Mouse (Mus musculus) c-Kit-positive CD71-positive TER-119-negative erythroid progenitor cells, embryonic 14.5 days (primary cell): ENCODE measurements around the gene Acap2.

ENCODE experiments used
- DNase-seq: peaks from one replicate; pipeline ENCODE4 v3.0.0-alpha.2; 2013; ENCODE audit warnings: low read depth

Gene Acap2

GRCm38 (mm10) chr16:31205726-31206125 lies 4.7 kb upstream of the Acap2 start:
- no peak for DNase-seq

DNA sequence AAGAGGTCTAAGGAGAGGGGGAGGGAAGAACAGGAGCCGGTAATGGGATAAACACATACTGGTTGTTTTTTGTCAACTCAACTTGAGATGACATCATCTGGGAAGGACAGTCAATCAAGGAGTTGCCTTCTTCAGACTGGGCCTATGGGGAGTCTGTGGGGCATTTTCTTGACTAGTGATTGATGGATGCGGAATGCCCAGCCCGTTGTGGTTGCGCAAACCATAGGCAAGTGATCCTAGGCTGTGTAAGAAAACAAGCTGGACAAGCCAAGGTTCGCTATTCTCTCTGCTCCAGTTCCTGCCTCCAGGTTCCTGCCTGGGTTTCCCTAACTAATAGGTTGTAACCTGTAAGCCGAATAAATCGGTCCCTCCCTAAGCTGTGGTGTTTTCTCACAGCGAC lies 4.1 kb upstream of the Acap2 start:
- no peak for DNase-seq

DNA sequence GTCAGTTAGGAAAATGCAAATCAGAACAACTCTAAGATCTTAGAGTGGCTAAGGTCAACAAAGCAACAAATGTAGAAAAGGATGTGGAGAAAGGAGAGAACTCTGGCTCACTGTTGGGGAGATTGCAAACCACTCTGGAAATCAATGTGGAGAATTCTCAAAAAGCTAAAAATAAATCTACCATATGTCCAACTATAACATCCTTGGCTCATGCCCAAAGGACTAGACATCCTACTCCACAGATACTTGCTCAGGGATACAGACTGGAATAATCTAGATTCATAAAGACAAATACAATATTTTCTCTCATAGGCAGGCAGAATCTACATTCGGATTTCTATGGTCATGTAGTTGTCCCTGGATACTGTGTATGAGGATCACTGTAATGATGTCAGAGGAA lies 3.2 kb upstream of the Acap2 start:
- no peak for DNase-seq

GRCm38 (mm10) chr16:31201704-31202103 lies 659 bp upstream of the Acap2 start:
- no peak for DNase-seq

- no peak for DNase-seq
Observed at GRCm38 (mm10) chr16:31199926-31200789, 887 bp downstream of the Acap2 start.

GRCm38 (mm10) chr16:31199591-31199925 lies 1.5 kb downstream of the Acap2 start:
- no peak for DNase-seq

GRCm38 (mm10) chr16:31196971-31197370 lies 4.1 kb downstream of the Acap2 start:
- DNase-seq: no peak

- DNase-seq: no peak
Observed at GRCm38 (mm10) chr16:31192526-31192925, 8.5 kb downstream of the Acap2 start.

DNA sequence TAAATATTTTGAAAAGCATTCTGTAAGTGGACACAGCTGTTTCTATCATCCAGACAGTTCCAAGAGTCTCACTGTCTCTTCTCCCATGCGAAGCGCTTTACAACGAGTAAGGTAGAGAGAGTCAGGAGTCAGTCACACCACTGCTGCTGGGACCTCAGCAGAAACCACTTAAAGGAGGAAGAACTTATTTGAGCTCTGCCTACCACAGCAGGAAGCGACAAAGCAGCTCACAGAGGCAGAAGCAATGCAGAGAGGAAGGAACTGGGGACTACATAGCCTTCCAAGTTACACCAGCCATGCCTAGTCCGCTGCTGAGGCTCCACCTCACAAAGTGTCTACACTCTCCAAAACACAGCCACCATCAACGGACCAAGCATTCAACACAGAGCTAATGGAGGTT lies 9.2 kb downstream of the Acap2 start:
- no peak for DNase-seq

- DNase-seq: no peak
Observed at GRCm38 (mm10) chr16:31190426-31190825, 10.6 kb downstream of the Acap2 start.

- no peak for DNase-seq
Observed at GRCm38 (mm10) chr16:31189291-31189690, 11.8 kb downstream of the Acap2 start.

DNA sequence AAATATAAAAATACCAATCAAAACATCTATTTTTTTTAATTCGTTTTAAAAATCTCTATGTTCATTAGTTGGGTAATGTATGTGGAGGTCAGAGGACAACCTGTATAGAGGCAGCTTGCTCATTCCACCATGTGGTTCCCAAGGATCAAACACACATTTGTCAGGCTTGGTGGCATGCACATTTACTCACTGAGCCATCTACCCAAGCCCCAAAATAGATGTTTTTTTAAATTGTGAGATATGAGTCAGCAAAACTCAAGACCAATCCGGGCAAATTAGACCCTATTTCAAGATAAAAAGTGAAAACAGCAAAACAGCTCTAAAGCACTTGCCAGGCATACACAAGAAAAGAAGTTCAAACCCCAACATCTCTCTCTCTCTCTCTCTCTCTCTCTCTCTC lies 12.2 kb downstream of the Acap2 start:
- DNase-seq: no peak

DNA sequence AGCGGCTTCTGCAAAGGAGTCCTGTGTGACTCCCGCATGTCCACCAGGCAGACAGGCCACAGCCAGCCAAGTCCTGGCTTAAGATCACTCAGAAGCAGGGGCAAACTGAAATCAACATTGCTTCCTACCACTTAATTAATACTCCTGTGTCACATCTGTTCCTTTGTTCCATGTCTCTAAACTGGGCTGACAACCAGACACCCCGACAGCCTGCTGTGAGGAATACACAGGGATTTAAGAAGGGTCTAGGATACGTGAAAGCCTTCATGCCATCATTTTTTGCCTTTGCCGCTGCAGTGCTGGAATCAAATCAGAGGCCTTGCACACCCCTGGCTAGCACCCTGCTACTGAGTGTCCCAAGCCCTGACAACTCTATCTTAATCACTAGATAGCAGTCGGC lies 12.8 kb downstream of the Acap2 start:
- no peak for DNase-seq

GRCm38 (mm10) chr16:31187192-31187591 lies 13.9 kb downstream of the Acap2 start:
- no peak for DNase-seq

- DNase-seq: no peak
Observed at GRCm38 (mm10) chr16:31185757-31186156, 15.3 kb downstream of the Acap2 start.

GRCm38 (mm10) chr16:31184727-31185126 lies 16.3 kb downstream of the Acap2 start:
- no peak for DNase-seq

- no peak for DNase-seq
Observed at GRCm38 (mm10) chr16:31182576-31182975, 18.5 kb downstream of the Acap2 start.

DNA sequence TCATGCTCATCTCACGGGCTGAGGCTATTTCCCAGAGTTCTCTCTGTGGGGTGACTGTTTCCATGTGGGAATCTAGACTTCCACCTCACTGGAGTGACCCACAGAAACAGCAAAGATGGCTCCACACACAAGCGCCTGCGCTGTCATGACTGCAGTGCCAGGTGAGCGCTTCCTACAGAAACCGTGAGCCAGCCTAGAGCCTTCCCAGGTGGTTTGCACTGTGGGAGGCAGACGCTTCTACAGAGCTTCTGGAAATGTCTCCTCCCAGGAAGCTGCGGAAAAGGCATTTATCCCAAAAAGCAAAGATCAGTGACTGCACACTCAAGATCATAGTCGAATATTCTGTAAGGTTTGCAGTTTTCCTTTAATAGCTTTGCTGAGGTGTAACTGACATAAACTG lies 20.2 kb downstream of the Acap2 start:
- DNase-seq: no peak

GRCm38 (mm10) chr16:31179384-31179783 lies 21.7 kb downstream of the Acap2 start:
- DNase-seq: no peak

GRCm38 (mm10) chr16:31174880-31175638 lies 26.0 kb downstream of the Acap2 start:
- no peak for DNase-seq

DNA sequence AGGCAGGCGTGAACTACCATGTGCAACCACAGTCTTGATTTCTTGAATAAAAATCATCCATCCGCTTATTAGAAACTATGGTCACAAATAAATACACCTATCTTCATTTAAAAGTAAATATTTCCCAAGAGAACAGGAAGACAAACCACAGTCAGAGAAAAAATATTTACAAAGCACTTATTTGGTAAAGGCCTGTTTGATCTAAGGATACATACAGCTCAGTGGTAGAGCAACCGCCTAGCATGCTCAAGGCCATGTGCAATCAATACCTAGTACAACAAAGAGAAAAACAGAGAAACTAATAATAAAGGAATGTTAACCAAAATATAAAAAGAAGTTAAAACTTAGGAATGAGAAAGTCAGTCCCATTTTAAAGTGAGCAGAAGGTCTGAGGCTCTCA lies 28.8 kb downstream of the Acap2 start:
- no peak for DNase-seq

GRCm38 (mm10) chr16:31171418-31171817 lies 29.6 kb downstream of the Acap2 start:
- DNase-seq: no peak

- no peak for DNase-seq
Observed at GRCm38 (mm10) chr16:31170297-31170696, 30.7 kb downstream of the Acap2 start.

DNA sequence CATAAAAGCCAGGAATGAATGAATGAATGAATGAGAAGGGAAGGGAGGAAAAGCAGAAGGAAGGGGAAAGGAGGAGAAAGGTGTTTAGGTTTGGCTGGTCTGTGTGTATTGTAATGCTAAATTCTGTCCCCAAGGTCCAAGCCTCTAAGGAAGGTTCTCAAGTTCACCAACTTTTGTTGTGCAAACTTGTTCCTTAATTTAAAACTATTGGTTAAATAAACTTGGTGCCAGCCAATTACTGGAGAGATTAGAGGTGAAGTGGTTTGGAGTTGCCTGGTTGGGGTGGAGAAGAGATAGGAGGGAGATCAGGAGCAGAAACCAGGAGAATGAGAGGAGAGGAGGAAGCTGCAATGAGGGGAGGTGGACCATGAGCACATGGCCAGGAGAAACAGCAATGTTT lies 31.4 kb downstream of the Acap2 start:
- DNase-seq: no peak
